Mouse (Mus musculus) testis, postnatal 14 days (tissue): ENCODE measurements around the gene Fkbpl.
A peak's percentile ranks its signal among the peaks of the same experiment; 100 is the strongest.

ENCODE experiments used
- DNase-seq: peaks from one replicate; pipeline ENCODE4 v3.0.0; 2021; ENCODE audit warnings: low spot score

Gene Fkbpl

DNA sequence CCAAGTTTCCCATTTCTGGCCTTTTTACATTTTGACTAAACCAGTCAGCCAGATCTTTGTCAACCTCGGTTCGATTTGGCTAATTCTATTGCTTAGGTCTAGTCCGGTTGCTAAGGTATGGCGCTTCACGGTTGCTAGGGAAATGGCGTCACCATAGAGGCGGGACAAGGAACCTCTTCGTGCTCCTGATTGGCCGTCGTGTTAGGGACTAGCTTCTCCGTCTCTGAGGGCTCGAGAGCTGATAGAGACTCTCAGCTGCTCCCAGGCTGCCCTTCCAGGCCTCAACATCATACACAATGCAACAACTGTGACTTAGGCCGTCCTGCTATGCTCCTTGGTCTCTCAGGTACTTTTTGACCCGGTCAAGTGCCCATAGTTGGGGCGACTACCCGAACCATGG lies at the start of gene Fkbpl:
Gene Fkbpl, plus strand, starts transcription at position 157 of the 400 bp plus-strand sequence.
- peak; percentile 95 for DNase-seq

GRCm38 (mm10) chr17:34596098-34596497 lies 48.5 kb upstream of the Fkbpl start:
- no peak for DNase-seq

- no peak for DNase-seq
Measured at GRCm38 (mm10) chr17:34597566-34598095, 46.9 kb upstream of the Fkbpl start, which contains the start of gene Ager. Gene Ager, plus strand, starts transcription at chr17:34597862.

DNA sequence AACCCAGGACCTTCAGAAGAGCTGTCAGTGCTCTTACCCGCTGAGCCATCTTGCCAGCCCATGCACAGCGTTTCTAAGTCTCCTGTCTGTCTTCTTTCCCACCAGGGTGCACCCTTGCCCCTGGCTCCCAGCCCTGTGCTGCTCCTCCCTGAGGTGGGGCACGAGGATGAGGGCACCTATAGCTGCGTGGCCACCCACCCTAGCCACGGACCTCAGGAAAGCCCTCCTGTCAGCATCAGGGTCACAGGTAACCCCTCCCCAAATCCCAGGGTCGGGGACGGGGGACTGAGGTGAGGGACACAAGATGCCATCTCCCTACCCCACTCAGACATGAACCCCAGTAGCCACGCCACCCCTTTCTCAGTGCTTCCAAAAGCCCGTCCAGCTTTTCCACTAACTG lies 44.7 kb upstream of the Fkbpl start:
- DNase-seq, result no peak

GRCm38 (mm10) chr17:34601796-34602195 lies 42.8 kb upstream of the Fkbpl start:
- DNase-seq, result no peak

DNA sequence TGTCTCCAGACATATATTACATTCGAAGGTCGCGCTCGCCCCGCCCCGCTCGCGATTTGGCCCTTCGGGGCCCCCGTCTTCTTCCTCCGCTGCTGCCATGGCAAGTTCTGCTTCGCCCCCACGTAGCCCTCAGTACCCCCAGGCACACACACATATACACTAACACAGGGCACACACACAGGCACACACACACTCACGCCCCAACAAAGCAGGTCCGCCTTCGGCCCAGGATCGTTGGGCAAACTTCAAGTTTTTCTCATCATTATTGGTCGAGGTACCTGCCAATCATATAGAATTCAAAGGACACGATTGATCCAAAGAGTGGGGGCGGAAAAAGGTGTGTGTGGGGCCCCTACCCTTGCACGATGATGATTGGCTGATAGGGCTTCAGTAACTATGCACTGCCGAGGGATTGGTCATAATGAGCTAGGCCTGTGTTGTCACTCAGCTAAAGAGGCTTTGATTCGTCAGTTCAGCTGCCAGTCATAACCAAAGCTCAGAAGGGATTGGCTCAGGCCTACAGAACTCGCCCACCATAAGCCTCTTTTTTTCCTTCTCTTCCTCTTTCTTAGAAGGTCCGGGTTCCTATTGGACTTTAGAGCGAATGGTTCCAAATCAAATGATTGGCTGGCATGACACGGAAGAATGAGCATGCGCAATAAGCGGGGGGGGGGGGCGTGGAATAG lies 41.0 kb upstream of the Fkbpl start, which contains the start of gene Rnf5:
Gene Rnf5, minus strand, starts transcription at position 316 of the 686 bp plus-strand sequence.
- peak; percentile 99 for DNase-seq

DNA sequence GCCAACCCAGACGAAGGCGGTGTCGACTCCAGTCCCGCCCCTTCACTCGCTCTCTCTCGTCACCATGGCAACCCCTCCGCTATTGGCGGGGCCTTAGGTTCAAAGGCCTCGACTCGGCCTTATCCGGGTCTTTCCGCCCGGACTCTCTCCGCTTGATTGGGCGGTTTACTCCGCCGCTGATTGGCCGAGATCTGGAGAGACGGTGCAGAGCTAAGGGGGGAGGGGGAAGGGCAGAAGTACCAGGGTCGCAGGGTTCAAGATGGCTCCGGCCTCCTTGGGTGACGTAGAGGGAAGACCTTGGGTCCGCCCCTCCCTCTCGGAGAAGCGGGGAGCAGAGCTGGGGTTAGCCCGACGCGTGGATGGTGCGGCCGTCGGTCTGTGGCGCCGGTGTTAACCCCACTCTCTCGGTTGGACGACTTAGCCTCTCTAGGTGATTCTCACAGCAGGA lies 40.5 kb upstream of the Fkbpl start, which contains the start of gene Agpat1:
Gene Agpat1, plus strand, starts transcription at position 202 of the 448 bp plus-strand sequence.
- peak; percentile 99 for DNase-seq

- DNase-seq, result peak; percentile 67
Measured at GRCm38 (mm10) chr17:34604511-34605237, 39.9 kb upstream of the Fkbpl start.

DNA sequence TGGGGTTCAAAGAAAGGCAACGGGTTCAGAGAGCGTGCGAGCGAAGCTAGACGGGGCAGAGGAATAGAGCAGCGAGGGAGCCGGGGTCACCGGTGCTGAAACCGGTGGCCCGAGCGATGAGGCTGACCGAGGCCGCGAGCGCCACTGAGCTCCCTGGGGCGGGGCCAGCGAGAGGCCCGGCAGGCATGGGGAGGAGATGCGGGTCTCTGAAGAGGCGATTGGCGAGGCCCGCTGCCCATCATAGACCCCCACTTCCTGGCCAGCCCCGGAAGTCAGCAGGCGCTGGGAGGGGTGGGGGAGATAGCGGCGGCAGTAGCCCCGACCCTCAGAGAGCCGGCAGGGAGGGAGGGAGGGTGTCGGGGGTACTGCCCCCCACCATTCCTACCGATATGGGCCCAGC lies 39.0 kb upstream of the Fkbpl start:
- peak; percentile 98 for DNase-seq

- peak; percentile 61 for DNase-seq
Measured at GRCm38 (mm10) chr17:34606186-34607039, 38.2 kb upstream of the Fkbpl start.

DNA sequence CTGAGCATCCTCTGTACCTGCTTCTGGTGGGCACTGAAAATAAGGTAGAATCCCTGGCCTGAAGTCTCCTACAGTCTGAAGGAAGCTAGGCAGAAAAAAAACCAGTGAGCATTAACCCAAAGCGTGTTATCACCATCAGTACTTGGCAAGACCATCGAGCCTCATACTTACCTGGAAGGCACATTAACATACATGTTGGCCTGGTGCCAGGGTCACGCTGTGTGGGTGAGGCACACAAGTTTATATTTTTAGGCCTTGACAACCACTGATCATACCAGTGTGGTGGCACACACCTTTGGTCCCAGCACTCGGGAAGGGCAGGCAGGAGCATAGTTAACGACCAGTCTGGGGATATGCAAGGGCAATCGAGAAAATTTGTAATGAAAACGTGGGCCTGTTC lies 36.6 kb upstream of the Fkbpl start:
- no peak for DNase-seq

DNA sequence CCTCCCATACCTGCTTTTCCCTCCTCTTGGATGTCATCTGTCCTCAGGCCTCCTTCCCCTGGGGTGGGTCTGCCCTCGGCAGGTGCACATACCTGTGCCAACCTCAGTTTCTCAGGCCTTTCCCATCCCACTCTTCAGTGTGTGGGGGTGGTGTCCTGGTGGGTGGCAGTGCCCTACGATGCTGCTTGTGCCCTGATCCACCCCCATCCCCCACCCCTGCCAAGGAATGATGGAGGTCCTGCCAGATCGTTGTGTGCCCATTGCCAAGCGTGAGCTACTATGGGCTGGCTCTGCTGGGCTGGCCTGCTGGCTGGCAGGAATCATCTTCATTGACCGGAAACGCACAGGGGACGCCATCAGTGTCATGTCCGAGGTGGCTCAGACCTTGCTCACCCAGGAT lies 33.5 kb upstream of the Fkbpl start:
- DNase-seq, result no peak

GRCm38 (mm10) chr17:34613054-34613645 lies 31.4 kb upstream of the Fkbpl start:
- no peak for DNase-seq

- DNase-seq, result no peak
Measured at GRCm38 (mm10) chr17:34613830-34614229, 30.7 kb upstream of the Fkbpl start.

DNA sequence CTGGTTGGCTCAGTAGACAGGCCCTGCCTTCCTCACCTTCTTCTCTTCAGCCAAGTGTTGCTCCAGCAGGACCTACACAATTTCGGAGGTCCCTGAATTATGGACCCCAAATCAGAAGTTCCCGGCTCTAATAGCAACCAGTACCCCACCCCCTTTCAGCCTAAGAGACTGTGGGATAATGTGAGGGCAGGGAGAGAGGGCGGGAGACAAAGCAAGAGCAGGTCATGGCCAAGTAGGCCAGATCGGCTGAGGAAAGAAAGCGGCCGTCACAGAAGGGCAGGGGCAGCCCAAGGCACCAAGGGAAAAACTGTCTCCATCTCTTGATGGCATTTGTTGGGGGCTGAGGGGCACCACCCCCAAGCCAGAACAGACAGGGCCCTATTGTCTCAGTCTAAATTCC lies 28.7 kb upstream of the Fkbpl start, which contains the start of gene Egfl8:
Gene Egfl8, minus strand, starts transcription at position 101 of the 400 bp plus-strand sequence.
- no peak for DNase-seq

GRCm38 (mm10) chr17:34618999-34619398 lies 25.6 kb upstream of the Fkbpl start:
- DNase-seq, result no peak

- no peak for DNase-seq
Measured at GRCm38 (mm10) chr17:34621006-34621405, 23.6 kb upstream of the Fkbpl start.

- DNase-seq, result no peak
Measured at GRCm38 (mm10) chr17:34623161-34623560, 21.4 kb upstream of the Fkbpl start.

DNA sequence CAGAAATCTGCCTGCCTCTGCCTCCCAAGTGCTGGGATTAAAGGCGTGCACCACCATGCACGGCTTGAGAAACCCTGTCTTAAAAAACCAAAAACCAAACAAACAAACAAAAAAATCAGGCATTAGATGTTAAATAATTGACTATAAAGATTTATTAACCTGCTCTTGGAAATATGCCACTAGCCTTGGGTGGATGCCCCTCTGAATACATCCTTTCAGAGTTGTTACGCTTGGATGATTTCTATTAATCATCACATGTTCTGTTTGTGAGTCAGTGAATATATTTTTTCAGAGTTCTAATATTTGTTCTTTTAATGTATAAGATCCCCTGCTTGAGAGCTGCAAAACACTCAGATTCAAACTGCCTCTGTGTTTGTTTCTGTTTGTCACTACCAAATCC lies 19.6 kb upstream of the Fkbpl start:
- no peak for DNase-seq

- DNase-seq, result no peak
Measured at GRCm38 (mm10) chr17:34626062-34626772, 18.3 kb upstream of the Fkbpl start.

DNA sequence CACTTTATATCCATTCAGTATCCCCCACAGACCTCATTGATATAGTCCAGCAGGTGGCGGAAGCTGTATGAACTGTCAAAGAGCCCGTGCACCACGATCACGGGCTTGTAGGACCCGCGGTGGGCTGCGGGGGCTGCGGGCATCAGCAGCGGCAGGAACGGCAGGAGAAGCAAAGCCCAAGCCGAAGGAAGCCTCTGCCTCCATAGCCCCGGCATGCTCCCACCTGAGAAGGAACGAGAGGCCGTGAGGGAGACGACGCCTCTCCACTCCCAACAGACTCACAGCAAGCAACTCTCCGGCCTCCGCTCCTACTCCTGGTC lies 17.8 kb upstream of the Fkbpl start:
- no peak for DNase-seq
